Mouse (Mus musculus): ENCODE data around the gene Adssl1. TPM values are rescaled to one million over a fixed set of nuclear protein-coding genes. Genes with fewer than 3 reads are reported as not detected.
A peak's percentile ranks its signal among the peaks of the same experiment; 100 is the strongest.

The Adssl1 gene
- total and polyA plus RNA-seq, 3 experiments = 58.2 to 63.9 TPM; not detected in 1

DNA sequence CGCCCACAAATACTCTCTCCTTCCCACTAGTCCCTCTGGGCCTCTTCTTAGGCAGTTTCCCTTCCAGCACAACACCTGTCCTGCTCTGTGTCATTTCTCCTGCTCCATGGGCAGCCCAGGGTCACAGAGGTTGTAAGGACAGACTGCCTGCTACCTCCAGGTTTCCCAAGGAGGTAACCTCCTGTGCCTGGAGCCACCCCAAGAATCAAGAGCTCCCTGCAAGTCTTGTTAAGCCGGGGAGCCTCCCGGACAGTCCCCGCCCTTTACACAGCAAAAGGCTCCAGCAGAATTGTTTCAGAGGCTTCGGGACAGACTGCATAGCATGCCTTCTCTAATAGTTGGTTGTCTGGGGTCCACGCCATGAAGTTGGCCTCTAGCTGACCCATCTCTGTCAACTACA is 6.6 kb downstream of the Adssl1 start:
- no peaks in the 10 kb centered on the region for H3K9me3 ChIP-seq (replicated peaks; ENCODE audit: insufficient read depth, low read length)
- no peaks in the 10 kb centered on the region for H3K27me3 ChIP-seq (ENCODE audit: control insufficient read depth in 1 of 2, insufficient read depth in 2 of 2, low read length in 2 of 2)
- TF ChIP-seq ZNF384 (IDR thresholded peaks at IDR 0.05; ENCODE audit: low read depth, low read length) = no peak
- no peak for TF ChIP-seq SIN3A (IDR thresholded peaks at IDR 0.05; ENCODE audit: low read length)
- no peak for TF ChIP-seq NELFE (IDR thresholded peaks at IDR 0.05; ENCODE audit: low read depth, low read length)
- no peak for TF ChIP-seq USF1 (IDR thresholded peaks at IDR 0.05; ENCODE audit: low read depth, low read length)
- no peak for TF ChIP-seq ELF1 (IDR thresholded peaks at IDR 0.05; ENCODE audit: low read depth, low read length)
- no peak for TF ChIP-seq MAX (IDR thresholded peaks at IDR 0.05; ENCODE audit: low read length)
- no peak for TF ChIP-seq MEF2A (IDR thresholded peaks at IDR 0.05; ENCODE audit: extremely low read depth, insufficient replicate concordance, low read depth, low read length, poor library complexity, severe bottlenecking)
- TF ChIP-seq BHLHE40 (IDR thresholded peaks at IDR 0.05; ENCODE audit: borderline replicate concordance, low read depth, low read length) = no peak
- TF ChIP-seq SMC3 (IDR thresholded peaks at IDR 0.05; ENCODE audit: low read depth, low read length) = no peak
- TF ChIP-seq USF2 (IDR thresholded peaks at IDR 0.05; ENCODE audit: borderline replicate concordance in 1 of 2, insufficient read depth in 1 of 2, low read depth in 1 of 2, low read length in 2 of 2) = no peak
- no peak for TF ChIP-seq MAZ (IDR thresholded peaks at IDR 0.05; ENCODE audit: low read depth, low read length)
- TF ChIP-seq MYC (IDR thresholded peaks at IDR 0.05; ENCODE audit: low read depth, low read length) = no peak
- no peak for TF ChIP-seq NRF1 (IDR thresholded peaks at IDR 0.05; ENCODE audit: insufficient read depth, low read depth, low read length, poor library complexity, severe bottlenecking)
- no peak for TF ChIP-seq MYB (IDR thresholded peaks at IDR 0.05; ENCODE audit: low read depth, low read length)
- no peak for TF ChIP-seq TBP (IDR thresholded peaks at IDR 0.05; ENCODE audit: low read depth, low read length)
- no peak for TF ChIP-seq GATA1 (IDR thresholded peaks at IDR 0.05; ENCODE audit: low read depth, low read length)
- TF ChIP-seq RAD21 (IDR thresholded peaks at IDR 0.05; ENCODE audit: low read depth, low read length) = no peak
- no peak for TF ChIP-seq ZC3H11A (IDR thresholded peaks at IDR 0.05; ENCODE audit: low read depth, low read length)
- TF ChIP-seq GABPA (IDR thresholded peaks at IDR 0.05; ENCODE audit: low read depth, low read length) = no peak
- H3K36me3 ChIP-seq (ENCODE audit: control insufficient read depth in 1 of 2, insufficient read depth in 2 of 2, low read length in 2 of 2) = peaks cover 0 to 29% of the 10 kb centered on the region in 2 experiments; a peak in 2 of 4 replicates
- no peaks in the 10 kb centered on the region; the same call in 1 of the 2 replicates for H3K79me2 ChIP-seq (ENCODE audit: control insufficient read depth, insufficient read depth, low read length, poor library complexity)
- H3K9ac ChIP-seq (ENCODE audit: control insufficient read depth, low read depth, low read length, poor library complexity, severe bottlenecking) = 0 out of 2 replicates have a peak overlapping the region, but pooled peaks have one; percentile 2
- H3K27ac ChIP-seq (ENCODE audit: control insufficient read depth, low read depth, low read length) = no peak overlapping the region
- H3K4me1 ChIP-seq (ENCODE audit: control insufficient read depth in 1 of 2, insufficient read depth in 2 of 2, low read length in 2 of 2) = peaks cover 35 to 46% of the 10 kb centered on the region in 2 experiments
- H3K4me3 ChIP-seq (ENCODE audit: control insufficient read depth in 1 of 2, insufficient read depth in 1 of 2, low read depth in 2 of 2, low read length in 2 of 2) = no peak overlapping the region
- peak; percentile 73 for DNase-seq (ENCODE audit: low read depth, low spot score)
